Mouse (Mus musculus): ENCODE measurements around the gene Syvn1. TPM values are rescaled to one million over a fixed set of nuclear protein-coding genes. Genes with fewer than 3 reads are reported as not detected.
"Not testable (repeated sequence)": the region's sequence is repeated elsewhere in the genome, so short reads cannot be mapped to it uniquely, and the experiment has no call there.

The Syvn1 gene
- polyA plus RNA-seq, 1 experiment from 2014 or later: 23.8 TPM

GRCm38 (mm10) chr19:6020276-6020675, 26.1 kb upstream of the Syvn1 start:
- Histone ChIP-seq H3K4me1 (peaks cover 7% of the 10 kb centered on the region), H3K27me3 (peaks cover 26% of the 10 kb centered on the region), H3K36me3 (ENCODE audit: poor library complexity, severe bottlenecking) (no peaks in the 10 kb centered on the region), H3K4me2 (no peak overlapping the region), H3K27ac (no peak overlapping the region), H3K9me3 (replicated peaks) (no peaks in the 10 kb centered on the region), H3K4me3 (no peak overlapping the region), H3K9ac (no peak overlapping the region)
- WGBS: 61% methylated on average over 3 of the region's 3 CpGs
- ATAC-seq: no peak

- no peak for ATAC-seq
- 66% methylated on average over 8 of the region's 8 CpGs for WGBS
These were observed 23.3 kb upstream of the Syvn1 start for GRCm38 (mm10) chr19:6023059-6023458.

GRCm38 (mm10) chr19:6023930-6024329, 22.4 kb upstream of the Syvn1 start:
- ATAC-seq: no peak
- no peaks in the 10 kb centered on the region for H3K9me3 ChIP-seq (replicated peaks)
- no peaks in the 10 kb centered on the region for H3K36me3 ChIP-seq (ENCODE audit: poor library complexity, severe bottlenecking)
- H3K4me3 ChIP-seq: no peak overlapping the region
- 86% methylated on average over 7 of the region's 7 CpGs for WGBS
- H3K27ac ChIP-seq: no peak overlapping the region
- no peak overlapping the region for H3K9ac ChIP-seq
- no peak overlapping the region for H3K4me2 ChIP-seq
- H3K4me1 ChIP-seq: no peaks in the 10 kb centered on the region
- H3K27me3 ChIP-seq: no peaks in the 10 kb centered on the region

More at GRCm38 (mm10) chr19:6023059-6023458, 23.3 kb upstream of the Syvn1 start:
- Histone ChIP-seq H3K27ac (no peak overlapping the region), H3K4me3 (no peak overlapping the region), H3K4me1 (no peaks in the 10 kb centered on the region), H3K9ac (no peak overlapping the region), H3K36me3 (ENCODE audit: poor library complexity, severe bottlenecking) (no peaks in the 10 kb centered on the region), H3K9me3 (replicated peaks) (no peaks in the 10 kb centered on the region), H3K4me2 (no peak overlapping the region), H3K27me3 (no peaks in the 10 kb centered on the region)

GRCm38 (mm10) chr19:6028991-6029390, 17.4 kb upstream of the Syvn1 start:
- Histone ChIP-seq H3K27me3 (no peaks in the 10 kb centered on the region), H3K9me3 (replicated peaks) (no peaks in the 10 kb centered on the region), H3K36me3 (ENCODE audit: poor library complexity, severe bottlenecking) (no peaks in the 10 kb centered on the region), H3K4me1 (no peaks in the 10 kb centered on the region), H3K4me2 (no peak overlapping the region), H3K27ac (no peak overlapping the region), H3K4me3 (no peak overlapping the region), H3K9ac (no peak overlapping the region)
- ATAC-seq: no peak
- WGBS: 88% methylated on average over 6 of the region's 6 CpGs

GRCm38 (mm10) chr19:6029426-6029825, 16.9 kb upstream of the Syvn1 start:
- Histone ChIP-seq H3K36me3 (ENCODE audit: poor library complexity, severe bottlenecking) (no peaks in the 10 kb centered on the region), H3K4me3 (no peak overlapping the region), H3K27me3 (no peaks in the 10 kb centered on the region), H3K4me1 (no peaks in the 10 kb centered on the region), H3K4me2 (no peak overlapping the region), H3K9me3 (replicated peaks) (no peaks in the 10 kb centered on the region), H3K27ac (no peak overlapping the region), H3K9ac (no peak overlapping the region)
- WGBS: 79% methylated on average over 9 of the region's 9 CpGs
- no peak for ATAC-seq

- Histone ChIP-seq H3K4me2 (no peak overlapping the region), H3K9ac (no peak overlapping the region), H3K4me3 (no peak overlapping the region), H3K9me3 (replicated peaks) (no peaks in the 10 kb centered on the region), H3K27me3 (no peaks in the 10 kb centered on the region), H3K4me1 (no peaks in the 10 kb centered on the region), H3K27ac (no peak overlapping the region), H3K36me3 (ENCODE audit: poor library complexity, severe bottlenecking) (no peaks in the 10 kb centered on the region)
- ATAC-seq: no peak
- 73% methylated on average over 14 of the region's 14 CpGs for WGBS
These were observed 15.7 kb upstream of the Syvn1 start for GRCm38 (mm10) chr19:6030520-6031280.

GRCm38 (mm10) chr19:6035966-6036585, 10.3 kb upstream of the Syvn1 start:
- Histone ChIP-seq H3K27me3 (no peaks in the 10 kb centered on the region), H3K9me3 (replicated peaks) (no peaks in the 10 kb centered on the region), H3K27ac (no peak overlapping the region), H3K36me3 (ENCODE audit: poor library complexity, severe bottlenecking) (no peaks in the 10 kb centered on the region), H3K4me3 (no peak overlapping the region), H3K4me1 (no peaks in the 10 kb centered on the region), H3K4me2 (no peak overlapping the region), H3K9ac (no peak overlapping the region)
- ATAC-seq: no peak
- 83% methylated on average over 9 of the region's 9 CpGs for WGBS

- no peak overlapping the region for H3K9ac ChIP-seq
- H3K27ac ChIP-seq: no peak overlapping the region
- no peaks in the 10 kb centered on the region for H3K9me3 ChIP-seq (replicated peaks)
- no peaks in the 10 kb centered on the region for H3K36me3 ChIP-seq (ENCODE audit: poor library complexity, severe bottlenecking)
- H3K4me2 ChIP-seq: no peak overlapping the region
- no peak for ATAC-seq
- no peaks in the 10 kb centered on the region for H3K4me1 ChIP-seq
- no peak overlapping the region for H3K4me3 ChIP-seq
- H3K27me3 ChIP-seq: no peaks in the 10 kb centered on the region
These were observed 8.7 kb upstream of the Syvn1 start for GRCm38 (mm10) chr19:6037695-6038094.

- no peak for ATAC-seq
- H3K4me3 ChIP-seq: no peak overlapping the region
- H3K9me3 ChIP-seq (replicated peaks): no peaks in the 10 kb centered on the region
- no peaks in the 10 kb centered on the region for H3K36me3 ChIP-seq (ENCODE audit: poor library complexity, severe bottlenecking)
- WGBS: 84% methylated on average over 7 of the region's 7 CpGs
- H3K4me2 ChIP-seq: no peak overlapping the region
- no peaks in the 10 kb centered on the region for H3K27me3 ChIP-seq
- no peak overlapping the region for H3K9ac ChIP-seq
- no peak overlapping the region for H3K27ac ChIP-seq
- no peaks in the 10 kb centered on the region for H3K4me1 ChIP-seq
These were observed 8.1 kb upstream of the Syvn1 start for GRCm38 (mm10) chr19:6038326-6038725.

- Histone ChIP-seq H3K4me1 (peaks cover 2% of the 10 kb centered on the region), H3K9me3 (replicated peaks) (no peaks in the 10 kb centered on the region), H3K36me3 (ENCODE audit: poor library complexity, severe bottlenecking) (no peaks in the 10 kb centered on the region), H3K27me3 (no peaks in the 10 kb centered on the region), H3K9ac (no peak overlapping the region), H3K4me2 (no peak overlapping the region), H3K4me3 (no peak overlapping the region), H3K27ac (no peak overlapping the region)
- no peak for ATAC-seq
These were observed 6.4 kb upstream of the Syvn1 start for GRCm38 (mm10) chr19:6040002-6040401.

GRCm38 (mm10) chr19:6042293-6042692, 4.1 kb upstream of the Syvn1 start:
- no peaks in the 10 kb centered on the region for H3K9me3 ChIP-seq (replicated peaks)
- no peaks in the 10 kb centered on the region for H3K27me3 ChIP-seq
- H3K4me1 ChIP-seq: peaks cover 12% of the 10 kb centered on the region
- H3K4me3 ChIP-seq: no peak overlapping the region
- H3K4me2 ChIP-seq: no peak overlapping the region
- H3K9ac ChIP-seq: no peak overlapping the region
- ATAC-seq: no peak
- 82% methylated on average over 9 of the region's 9 CpGs for WGBS
- no peak overlapping the region for H3K27ac ChIP-seq
- H3K36me3 ChIP-seq (ENCODE audit: poor library complexity, severe bottlenecking): no peaks in the 10 kb centered on the region

- 65% methylated on average over 4 of the region's 4 CpGs for WGBS
- H3K27me3 ChIP-seq; H3K9me3 ChIP-seq (replicated peaks); H3K4me3 ChIP-seq; H3K9ac ChIP-seq; H3K4me2 ChIP-seq; ATAC-seq; H3K27ac ChIP-seq: not testable (repeated sequence)
- Histone ChIP-seq H3K4me1 (peaks cover 27% of the 10 kb centered on the region), H3K36me3 (ENCODE audit: poor library complexity, severe bottlenecking) (peaks cover 11% of the 10 kb centered on the region)
These were observed 2.3 kb upstream of the Syvn1 start for GRCm38 (mm10) chr19:6044102-6044501.

Data from forebrain, embryonic 13.5 days (tissue).